Mouse (Mus musculus) bone marrow macrophage, adult 2 months (primary cell): ENCODE data around the gene Dclk3. TPM values are rescaled to one million over a fixed set of nuclear protein-coding genes. Genes with fewer than 3 reads are reported as not detected.

Source experiments
- H3K27ac ChIP-seq: 2 replicates; pipeline ENCODE4 v1.5.1; 2012; ENCODE audit warnings: low read depth, low read length; ENCODE audit not compliant: insufficient read depth
- H3K4me1 ChIP-seq: 2 replicates; pipeline ENCODE4 v1.6.1; 2012; ENCODE audit warnings: low read length; ENCODE audit not compliant: control insufficient read depth, insufficient read depth
- H3K4me3 ChIP-seq: 2 replicates; pipeline ENCODE4 v1.5.1; 2012; ENCODE audit warnings: mild to moderate bottlenecking, low read length, moderate library complexity; ENCODE audit not compliant: insufficient read depth
- CTCF ChIP-seq: IDR thresholded peaks from 2 replicates; pipeline ENCODE4 v1.5.1; 2012; ENCODE audit warnings: low read depth, mild to moderate bottlenecking, low read length, moderate library complexity
- POLR2A ChIP-seq: IDR thresholded peaks from 2 replicates; pipeline ENCODE4 v1.6.1; 2012; ENCODE audit warnings: mild to moderate bottlenecking, low read depth, low read length, borderline replicate concordance
- polyA plus RNA-seq: library from polyadenylated mRNA; stranded (reverse); fragments of >200 nt; gene quantifications from 2 replicates; pipeline ENCODE4 v1.2.4, GENCODE M21; 2012; ENCODE audit not compliant: missing spikeins, insufficient read depth, insufficient read length

The Dclk3 gene
- polyA plus RNA-seq, 1 experiment: not detected

DNA sequence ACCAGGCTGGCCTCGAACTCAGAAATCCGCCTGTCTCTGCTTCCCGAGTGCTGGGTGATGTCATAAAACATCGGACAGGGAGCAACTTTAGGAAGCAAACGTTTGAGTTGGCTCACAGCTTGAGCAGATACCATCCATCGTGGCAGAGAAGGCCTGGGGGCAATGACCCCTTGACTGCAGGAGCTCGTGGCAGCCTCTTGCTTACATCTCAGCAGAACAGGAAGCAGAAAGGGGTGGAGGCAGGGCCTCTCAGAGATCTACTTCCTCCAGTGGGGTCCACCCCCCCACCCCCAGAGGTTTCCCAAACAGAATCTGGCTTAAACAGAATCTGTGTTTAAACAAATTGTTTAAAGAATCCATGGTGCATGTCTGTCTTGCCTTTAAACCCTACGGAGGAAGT, 20.6 kb downstream of the Dclk3 start:
- TF ChIP-seq POLR2A: no peak
- no peak for TF ChIP-seq CTCF
- no peak overlapping the region for H3K27ac ChIP-seq
- no peak overlapping the region for H3K4me3 ChIP-seq
- H3K4me1 ChIP-seq: peaks cover 7% of the 10 kb centered on the region

DNA sequence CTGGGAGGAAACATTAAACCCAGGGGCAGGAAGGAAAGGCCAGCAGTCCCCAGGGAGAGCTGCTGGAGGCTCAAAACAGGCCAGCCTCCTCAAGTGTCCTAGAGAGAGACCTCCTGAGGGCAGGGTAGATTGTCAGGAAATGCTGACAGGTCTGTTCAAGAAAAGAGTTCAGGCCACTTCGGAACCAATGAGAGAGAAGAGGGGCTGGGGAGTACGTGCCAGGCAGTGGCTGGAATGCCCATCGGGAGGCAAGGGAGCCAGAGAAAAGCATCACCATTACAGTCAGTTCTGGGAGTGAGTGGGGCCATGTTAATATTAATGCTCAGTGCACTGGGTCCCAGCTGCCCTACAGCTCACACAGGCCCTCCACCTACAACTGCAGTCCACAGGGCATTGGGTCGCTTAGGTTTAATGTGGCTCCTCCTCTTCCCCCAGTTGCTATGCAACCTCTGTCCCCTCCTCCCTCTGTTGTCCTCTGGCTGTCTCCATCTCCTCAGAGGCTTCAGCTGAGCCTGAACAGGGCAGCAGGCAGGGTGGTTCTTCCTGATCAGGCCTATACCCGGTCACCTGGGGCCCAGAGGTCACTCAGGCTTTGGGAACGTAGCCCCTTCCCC, 21.4 kb downstream of the Dclk3 start:
- no peak for TF ChIP-seq CTCF
- TF ChIP-seq POLR2A: no peak
- Histone ChIP-seq H3K4me3 (no peak overlapping the region), H3K4me1 (peaks cover 7% of the 10 kb centered on the region), H3K27ac (no peak overlapping the region)

DNA sequence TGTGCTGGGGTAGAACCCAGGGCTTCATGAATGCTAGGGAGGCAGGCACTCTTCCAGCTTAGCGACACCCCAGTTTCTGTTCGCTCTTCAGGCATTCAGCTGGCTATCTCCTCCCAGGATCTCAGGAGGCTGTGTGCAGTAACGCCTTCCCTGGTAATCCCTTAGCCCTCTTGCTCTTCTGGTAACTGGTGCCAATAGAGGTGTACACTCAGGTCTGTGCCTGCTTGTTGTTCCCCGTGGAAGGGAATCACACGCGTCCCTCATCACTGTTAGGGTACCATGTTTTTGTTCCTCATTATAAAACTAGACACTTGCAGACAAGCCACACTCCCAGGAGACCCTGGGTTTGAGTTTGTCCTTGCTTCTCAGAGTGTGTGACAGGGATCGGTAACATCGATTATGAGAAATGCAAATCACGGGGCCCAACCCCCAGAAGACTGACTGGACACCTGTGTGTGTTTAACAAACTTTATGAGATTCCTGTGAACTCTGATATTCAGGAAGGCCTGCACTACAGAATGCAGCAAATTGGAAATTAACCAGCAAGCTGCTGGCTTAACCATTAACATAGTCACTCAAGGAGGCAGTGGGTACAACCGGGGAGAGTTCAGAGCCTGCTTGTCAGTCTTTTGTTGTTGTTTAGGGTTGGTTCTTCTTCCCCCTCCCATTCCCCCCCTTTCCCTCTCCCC, 22.7 kb downstream of the Dclk3 start:
- no peak for TF ChIP-seq CTCF
- TF ChIP-seq POLR2A: no peak
- peaks cover 7% of the 10 kb centered on the region for H3K4me1 ChIP-seq
- H3K4me3 ChIP-seq: no peak overlapping the region
- no peak overlapping the region for H3K27ac ChIP-seq

DNA sequence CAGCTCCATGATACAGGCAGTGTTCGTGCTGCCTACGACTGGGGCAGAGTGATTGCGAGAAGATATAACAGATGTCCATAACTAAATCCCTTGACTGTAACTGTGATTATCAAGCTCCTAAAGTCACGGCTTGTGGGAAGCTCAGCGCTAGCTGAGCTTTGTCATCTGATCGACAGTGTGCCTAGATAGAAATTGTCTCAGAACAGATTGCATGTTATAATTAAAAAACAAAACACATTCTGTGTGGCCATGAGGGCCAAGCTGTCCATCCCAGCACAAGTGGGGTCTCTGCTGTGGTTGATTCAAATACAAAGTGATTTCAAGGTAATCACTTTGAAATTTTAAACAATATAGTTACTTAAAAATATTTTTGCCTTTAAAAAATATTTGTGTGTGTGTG, 26.8 kb downstream of the Dclk3 start:
- no peak for TF ChIP-seq CTCF
- no peak for TF ChIP-seq POLR2A
- Histone ChIP-seq H3K4me1 (no peaks in the 10 kb centered on the region), H3K27ac (no peak overlapping the region), H3K4me3 (no peak overlapping the region)

DNA sequence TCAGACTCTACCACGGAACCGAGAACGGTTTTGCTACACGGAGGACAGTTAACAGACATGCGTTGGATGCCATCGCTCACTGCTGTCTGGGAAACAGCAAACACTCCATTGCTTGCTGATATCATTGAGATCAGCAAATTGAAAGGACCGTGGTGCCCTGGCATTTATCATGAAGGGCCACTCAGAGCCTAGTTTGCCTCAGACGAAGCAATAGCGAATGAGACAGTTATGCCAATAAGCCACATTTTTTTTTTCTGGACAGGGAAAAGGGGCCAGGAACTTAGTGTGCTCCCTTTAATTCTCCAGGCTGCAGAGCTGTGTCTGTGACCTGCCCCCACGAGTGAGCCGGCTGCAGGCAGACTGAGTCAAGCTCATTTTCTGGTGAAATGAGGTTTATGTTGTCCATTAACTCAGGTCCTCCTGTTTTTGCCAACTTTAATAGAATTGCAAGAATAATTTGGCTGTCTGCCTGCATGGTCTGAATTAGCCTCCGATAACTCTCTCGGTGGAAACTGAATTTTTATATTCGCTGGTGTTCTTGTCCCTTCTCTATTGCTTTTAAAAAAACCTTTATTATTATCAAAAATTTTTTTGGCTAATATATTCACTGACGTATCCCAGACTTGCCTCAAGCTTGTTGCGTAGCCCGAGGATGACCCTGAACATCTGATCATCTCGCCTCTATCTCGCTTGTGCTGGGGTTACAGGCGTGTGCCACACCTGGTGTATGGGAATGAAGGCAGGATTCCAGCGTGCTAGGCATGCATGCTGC, 35.0 kb downstream of the Dclk3 start:
- Histone ChIP-seq H3K4me1 (no peaks in the 10 kb centered on the region), H3K4me3 (no peak overlapping the region), H3K27ac (no peak overlapping the region)
- TF ChIP-seq CTCF: no peak
- TF ChIP-seq POLR2A: no peak

DNA sequence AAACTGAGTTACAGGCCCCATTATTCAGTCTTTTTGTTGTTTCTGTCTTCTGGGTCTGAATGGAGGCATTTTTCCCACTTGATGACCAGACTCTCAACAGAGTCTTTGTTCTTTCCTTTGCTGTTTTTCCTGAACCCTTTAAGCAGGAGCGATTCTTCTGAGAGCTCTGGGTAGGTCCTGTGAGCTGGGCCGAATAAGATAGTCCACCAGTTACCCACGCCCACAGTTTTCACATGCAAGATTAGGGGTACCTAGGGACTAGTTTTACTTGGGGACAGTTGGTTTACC, 35.5 kb downstream of the Dclk3 start:
- no peaks in the 10 kb centered on the region for H3K4me1 ChIP-seq
- no peak overlapping the region for H3K27ac ChIP-seq
- no peak for TF ChIP-seq POLR2A
- no peak for TF ChIP-seq CTCF
- H3K4me3 ChIP-seq: no peak overlapping the region

DNA sequence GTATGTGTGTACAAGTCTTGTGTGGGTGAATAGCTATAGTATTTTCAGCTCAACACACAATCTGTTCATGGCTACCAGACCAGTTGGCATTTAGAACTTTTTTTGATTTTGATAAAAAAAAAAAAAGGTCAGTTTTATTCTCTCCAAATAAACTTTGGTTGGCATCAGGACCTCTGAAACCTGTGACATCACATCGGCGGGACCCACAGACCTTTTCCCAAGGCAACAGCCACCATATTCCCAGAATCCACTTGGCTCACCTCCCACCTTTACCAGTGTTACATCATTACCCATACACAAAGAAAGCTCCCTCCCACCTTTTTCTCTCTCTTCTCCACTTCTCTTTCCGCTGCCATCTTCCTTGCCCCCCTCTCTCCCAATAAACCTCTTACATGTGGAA, 36.4 kb downstream of the Dclk3 start:
- Histone ChIP-seq H3K27ac (no peak overlapping the region), H3K4me1 (no peaks in the 10 kb centered on the region), H3K4me3 (no peak overlapping the region)
- TF ChIP-seq POLR2A (no peak), CTCF (no peak)

DNA sequence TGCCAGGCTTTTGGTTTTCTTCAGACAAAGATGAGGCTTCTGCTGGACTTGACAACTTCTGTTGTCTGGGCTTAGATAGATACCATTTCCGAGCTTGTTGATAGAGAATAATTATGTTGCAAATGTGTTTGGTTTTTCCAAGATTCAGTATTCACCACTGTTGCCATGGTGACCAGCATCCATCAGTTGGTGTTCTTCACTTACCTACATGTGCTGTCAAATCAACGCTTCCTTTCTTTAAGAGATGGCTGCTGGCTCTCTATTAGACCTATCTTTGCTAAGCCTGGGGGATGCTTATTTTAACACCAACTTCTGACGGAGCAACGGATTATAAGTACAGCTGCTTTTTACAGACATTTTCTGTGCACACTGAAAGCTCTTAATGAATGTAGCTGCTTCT, 37.1 kb downstream of the Dclk3 start:
- TF ChIP-seq CTCF: no peak
- TF ChIP-seq POLR2A: no peak
- H3K4me3 ChIP-seq: no peak overlapping the region
- no peaks in the 10 kb centered on the region for H3K4me1 ChIP-seq
- no peak overlapping the region for H3K27ac ChIP-seq

DNA sequence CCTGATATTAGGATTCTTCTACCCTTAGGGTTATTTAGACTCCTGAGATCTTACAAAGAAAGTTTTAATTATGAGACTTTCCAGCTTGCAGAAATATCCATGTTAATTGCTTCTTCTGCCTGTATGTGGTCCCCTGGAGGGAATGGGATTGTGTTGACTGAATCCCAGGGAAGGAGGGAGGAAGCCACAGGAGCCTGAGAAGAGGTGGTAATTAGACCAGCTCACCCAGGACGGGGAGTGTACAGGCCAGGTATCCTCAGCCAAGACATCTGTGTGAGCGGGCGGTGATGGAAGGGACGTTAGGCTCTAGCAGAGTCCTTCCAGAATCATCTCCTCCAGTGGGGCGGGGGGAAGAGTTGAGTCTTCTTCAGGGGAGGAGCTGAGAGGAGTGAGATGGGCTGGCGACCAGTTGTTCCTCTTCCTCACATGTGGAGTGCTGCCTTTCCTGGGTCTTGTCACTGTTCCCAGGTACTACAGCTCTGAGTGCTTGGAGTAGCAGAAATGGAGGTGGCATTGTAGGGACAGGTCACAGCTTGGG, 37.7 kb downstream of the Dclk3 start:
- no peak for TF ChIP-seq CTCF
- no peak for TF ChIP-seq POLR2A
- Histone ChIP-seq H3K4me3 (no peak overlapping the region), H3K27ac (no peak overlapping the region), H3K4me1 (no peaks in the 10 kb centered on the region)
